Mouse (Mus musculus) kidney, embryonic 14.5 days (tissue): Measurements from ENCODE around the gene Pdlim7. TPM values are rescaled to one million over a fixed set of nuclear protein-coding genes. Genes with fewer than 3 reads are reported as not detected.
A peak's percentile ranks its signal among the peaks of the same experiment; 100 is the strongest.

Experiments
- microRNA-seq: library from miRNA; unstranded; fragments of <30 nt; microRNA quantifications from one replicate; pipeline ENCODE4, GENCODE M21; 2016
- polyA plus RNA-seq: library from polyadenylated mRNA; unstranded; fragments of >200 nt; fragmentation: Nextera tagmentation; extraction: Ambion mirVana; gene quantifications from 2 replicates; pipeline ENCODE4 v1.2.1, GENCODE M21; 2014

Gene Pdlim7
- polyA plus RNA-seq, 1 experiment from 2014 or later = 141 TPM

Small RNA genes within 50 kb of the gene (microRNA-seq; reads per million reads assigned to microRNA genes)
- gene Mir6943 = not detected
- 29.5 reads per million, percentile 40 among the genes with 10 or more reads in this experiment for gene Mir6944
- 1.3 reads per million for gene Mir6945

Other genes starting within 250 kb of the Pdlim7 start
- 482 and 508 TPM in 2 replicates for gene Prelid1, start 193.2 kb downstream of the Pdlim7 start, polyA plus RNA-seq
- 80.1 and 92.5 TPM in 2 replicates for gene Rab24, start 191.7 kb downstream of the Pdlim7 start, polyA plus RNA-seq
- gene Mxd3, start 183.9 kb downstream of the Pdlim7 start, polyA plus RNA-seq = 25.7 and 31.2 TPM in 2 replicates
- gene Lman2, start 150.9 kb downstream of the Pdlim7 start, polyA plus RNA-seq = 75.0 and 108 TPM in 2 replicates
- 0.86 and 0.92 TPM in 2 replicates for gene Rgs14, start 143.9 kb downstream of the Pdlim7 start, polyA plus RNA-seq
- gene Slc34a1, start 115.5 kb downstream of the Pdlim7 start, polyA plus RNA-seq = 15.5 and 39.4 TPM in 2 replicates
- gene Pfn3, start 98.4 kb downstream of the Pdlim7 start, polyA plus RNA-seq = not detected in 2 replicates
- gene F12, start 86.9 kb downstream of the Pdlim7 start, polyA plus RNA-seq = not detected in 2 replicates
- gene Grk6, start 68.6 kb downstream of the Pdlim7 start, polyA plus RNA-seq = 38.9 and 59.3 TPM in 2 replicates
- gene Prr7, start 49.4 kb downstream of the Pdlim7 start, polyA plus RNA-seq = 0.77 and 3.4 TPM in 2 replicates
- 118 and 164 TPM in 2 replicates for gene Dbn1, start 25.6 kb downstream of the Pdlim7 start, polyA plus RNA-seq
- gene Dok3, start 15.6 kb upstream of the Pdlim7 start, polyA plus RNA-seq = 1.9 and 2.2 TPM in 2 replicates
- gene Ddx41, start 23.0 kb upstream of the Pdlim7 start, polyA plus RNA-seq = 94.1 and 94.7 TPM in 2 replicates
- gene Fam193b, start 57.4 kb upstream of the Pdlim7 start, polyA plus RNA-seq = 36.7 and 39.3 TPM in 2 replicates
- gene Tmed9, start 60.1 kb upstream of the Pdlim7 start, polyA plus RNA-seq = 73.5 and 232 TPM in 2 replicates
- gene B4galt7, start 86.2 kb upstream of the Pdlim7 start, polyA plus RNA-seq = 13.5 and 18.2 TPM in 2 replicates
- gene Caml, start 109.3 kb upstream of the Pdlim7 start, polyA plus RNA-seq = 58.3 and 60.3 TPM in 2 replicates
- gene Ddx46, start 121.4 kb upstream of the Pdlim7 start, polyA plus RNA-seq = 35.7 and 48.5 TPM in 2 replicates
- 55.2 and 77.6 TPM in 2 replicates for gene B230219D22Rik, start 179.4 kb upstream of the Pdlim7 start, polyA plus RNA-seq
- gene Txndc15, start 201.0 kb upstream of the Pdlim7 start, polyA plus RNA-seq = 87.1 and 91.7 TPM in 2 replicates
- gene Pcbd2, start 213.7 kb upstream of the Pdlim7 start, polyA plus RNA-seq = 49.2 and 58.4 TPM in 2 replicates